Mouse (Mus musculus) erythroid progenitor cell, adult 5-6 weeks (primary cell): ENCODE measurements around the gene Amfr. TPM values are rescaled to one million over a fixed set of nuclear protein-coding genes. Genes with fewer than 3 reads are reported as not detected.

Source experiments
- ATAC-seq: replicated peaks from 2 replicates; pipeline ENCODE4 v1.8.0; 2016; ENCODE audit warnings: moderate number of reproducible peaks, mild to moderate bottlenecking, moderate TSS enrichment, inconsistent platforms; ENCODE audit not compliant: poor library complexity, low FRiP score, severe bottlenecking
- total RNA-seq, 2 experiments: library from RNA; stranded (forward) in 1 of 2; stranded (reverse) in 1 of 2; fragments of 150-400 nt in 1 of 2; fragments of 186-747, 209-891 nt in 1 of 2; gene quantifications; 2 replicates each; pipeline versions ENCODE4 v1.2.3 to v1.2.4; 2015 to 2017; ENCODE audit warnings: low replicate concordance in 2 of 2

Amfr gene
- total RNA-seq, 2 experiments from 2014 or later, result 53.2 to 190 TPM

DNA sequence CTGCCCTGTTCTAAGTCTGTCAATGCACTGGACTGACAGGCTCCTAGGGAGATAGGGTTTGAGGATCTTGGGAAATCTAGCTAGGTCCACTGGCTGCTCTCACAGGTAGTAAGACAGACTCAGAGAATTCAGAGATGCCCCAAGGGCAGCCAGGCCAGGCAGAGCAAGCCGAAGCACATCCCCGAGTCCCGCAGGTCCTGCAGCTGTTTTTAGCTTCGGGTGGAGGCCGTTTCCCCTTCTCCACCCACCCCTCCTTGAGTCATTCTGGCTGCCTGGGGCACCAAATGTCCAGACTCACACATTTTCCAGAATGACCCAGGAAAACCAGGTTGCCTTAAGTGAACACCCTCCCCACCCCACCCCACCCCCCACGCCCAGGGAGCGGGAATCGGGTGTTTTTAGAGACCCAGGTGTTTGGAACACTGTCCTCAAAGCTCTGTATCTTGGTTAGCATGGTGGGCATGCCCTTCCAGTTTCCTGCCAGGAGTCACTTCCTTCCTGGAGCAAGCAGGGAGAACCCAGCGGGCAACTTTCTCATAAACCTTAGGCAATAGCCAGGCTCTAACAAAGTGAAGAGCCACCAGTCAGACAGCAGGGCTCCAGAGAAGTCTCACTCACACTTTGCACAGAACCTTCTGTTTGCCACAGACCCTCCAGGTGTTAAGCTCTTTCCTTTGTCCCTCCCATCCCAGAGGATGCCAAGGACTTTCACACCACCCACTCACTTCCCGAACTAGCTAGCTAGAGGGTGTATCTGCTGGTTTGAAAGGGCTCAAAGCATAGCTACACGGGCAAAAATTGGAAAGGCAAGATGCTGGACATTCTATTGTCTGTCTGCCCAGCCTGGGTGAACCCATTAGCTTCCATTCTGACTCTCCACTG lies 71.9 kb downstream of the Amfr start:
- ATAC-seq, result no peak

DNA sequence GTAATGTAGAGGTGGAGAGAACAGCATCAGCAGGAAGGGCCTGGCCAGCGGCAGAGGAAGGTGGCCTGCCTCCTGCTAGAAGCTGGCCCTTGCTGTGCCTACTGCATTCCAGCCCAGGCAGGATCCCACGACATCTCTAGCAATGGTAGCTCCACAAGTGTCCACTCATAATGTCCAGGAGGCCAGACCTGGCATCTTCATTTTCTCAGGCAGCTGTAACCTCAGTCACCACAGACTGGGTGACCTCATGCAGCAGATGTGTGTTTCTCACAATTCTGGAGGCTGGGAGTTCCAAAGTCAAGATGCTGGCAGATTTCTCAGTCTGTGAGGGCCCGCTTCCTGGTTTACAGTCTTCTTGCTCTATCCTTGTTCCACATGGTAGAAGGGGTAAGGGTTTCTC lies 74.4 kb downstream of the Amfr start:
- ATAC-seq, result no peak

DNA sequence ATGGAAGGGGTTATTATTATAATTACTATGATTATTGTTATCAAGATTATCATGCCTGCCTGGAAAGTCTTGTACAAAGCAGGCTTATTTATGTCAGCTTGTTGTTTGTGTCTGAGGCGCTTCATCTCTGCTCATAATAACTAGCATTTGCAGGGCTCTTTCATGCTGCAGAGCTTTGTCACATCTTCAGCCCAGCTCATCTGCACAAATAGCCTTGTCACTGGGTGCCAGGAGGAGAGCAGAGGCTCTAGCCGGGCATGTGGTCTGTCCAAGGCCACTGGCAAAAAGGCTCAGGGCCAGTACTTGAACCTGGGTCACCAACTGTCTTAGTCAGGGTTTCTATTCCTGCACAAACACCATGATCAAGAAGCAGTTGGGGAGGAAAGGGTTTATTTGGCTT lies 79.4 kb downstream of the Amfr start:
- no peak for ATAC-seq

- peak; percentile 84 for ATAC-seq
Observed at GRCm38 (mm10) chr8:93932873-93933272, 79.8 kb downstream of the Amfr start.

GRCm38 (mm10) chr8:93931336-93931735 lies 81.3 kb downstream of the Amfr start:
- no peak for ATAC-seq

- ATAC-seq, result no peak
Observed at GRCm38 (mm10) chr8:93929233-93929632, 83.4 kb downstream of the Amfr start.

DNA sequence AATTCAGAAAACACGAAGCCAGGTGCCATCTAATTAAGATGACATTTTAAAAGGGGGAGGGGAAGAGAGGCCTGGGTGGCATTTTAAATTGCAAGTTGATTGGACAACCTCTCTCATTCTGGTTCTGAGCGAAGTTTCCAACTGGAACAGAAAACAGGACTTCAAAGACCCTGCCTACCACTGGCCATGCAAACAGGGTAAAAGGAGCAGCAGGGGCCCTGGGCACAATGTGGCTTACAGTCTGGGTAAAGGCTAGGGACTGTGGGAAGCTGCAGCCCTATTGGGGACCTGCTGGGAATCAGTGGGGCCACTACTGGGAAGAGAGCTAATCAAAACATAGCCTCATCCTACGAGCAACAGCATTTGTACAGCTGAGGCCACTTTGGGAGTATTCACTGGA lies 87.1 kb downstream of the Amfr start:
- ATAC-seq, result no peak

DNA sequence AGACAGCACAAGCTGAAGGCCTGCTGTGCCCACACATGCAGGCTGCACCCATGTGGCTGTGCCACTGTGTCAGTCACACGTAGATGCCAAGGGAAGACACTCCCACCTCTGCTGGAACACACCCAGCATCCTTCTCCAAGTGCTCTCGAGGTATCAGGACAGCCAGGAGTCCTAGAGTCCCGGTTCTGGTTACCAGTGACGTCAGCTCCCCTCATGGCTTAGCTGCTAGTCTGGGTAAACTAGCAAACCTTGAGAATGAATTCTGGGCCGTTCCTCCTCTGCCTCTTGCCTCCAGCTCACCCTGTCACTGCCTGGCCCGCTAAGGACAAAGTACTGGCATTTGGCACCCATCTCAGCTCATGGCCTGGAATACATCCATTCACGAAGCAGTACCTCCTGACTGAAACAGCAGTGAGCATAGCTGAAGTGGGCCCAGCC lies 88.7 kb downstream of the Amfr start:
- no peak for ATAC-seq

Other genes starting within 250 kb of the Amfr start
- 0.42 TPM in 1 of 2 replicates, not detected in the other for gene Gnao1, start 202.9 kb downstream of the Amfr start, total RNA-seq (2015; ENCODE audit: low replicate concordance)
- gene Gnao1, start 202.9 kb downstream of the Amfr start, total RNA-seq (2017; ENCODE audit: low replicate concordance), result not detected in 2 replicates
- 33.2 and 80.1 TPM in 2 replicates for gene Nudt21, start 24.2 kb upstream of the Amfr start, total RNA-seq (2015; ENCODE audit: low replicate concordance)
- 38.6 and 88.1 TPM in 2 replicates for gene Nudt21, start 24.2 kb upstream of the Amfr start, total RNA-seq (2017; ENCODE audit: low replicate concordance)
- 10.1 and 19.3 TPM in 2 replicates for gene Ogfod1, start 24.4 kb upstream of the Amfr start, total RNA-seq (2015; ENCODE audit: low replicate concordance)
- gene Ogfod1, start 24.4 kb upstream of the Amfr start, total RNA-seq (2017; ENCODE audit: low replicate concordance), result 2.4 and 5.0 TPM in 2 replicates
- gene Bbs2, start 86.1 kb upstream of the Amfr start, total RNA-seq (2015; ENCODE audit: low replicate concordance), result 1.7 TPM in 1 of 2 replicates, not detected in the other
- 1.2 and 8.3 TPM in 2 replicates for gene Bbs2, start 86.1 kb upstream of the Amfr start, total RNA-seq (2017; ENCODE audit: low replicate concordance)
- not detected in 2 replicates for gene Mt4, start 124.4 kb upstream of the Amfr start, total RNA-seq (2015; ENCODE audit: low replicate concordance)
- gene Mt4, start 124.4 kb upstream of the Amfr start, total RNA-seq (2017; ENCODE audit: low replicate concordance), result not detected in 2 replicates
- not detected in 2 replicates for gene Mt3, start 139.8 kb upstream of the Amfr start, total RNA-seq (2015; ENCODE audit: low replicate concordance)
- gene Mt3, start 139.8 kb upstream of the Amfr start, total RNA-seq (2017; ENCODE audit: low replicate concordance), result not detected in 2 replicates
- 24.5 and 44.4 TPM in 2 replicates for gene Mt2, start 159.8 kb upstream of the Amfr start, total RNA-seq (2015; ENCODE audit: low replicate concordance)
- 11.6 TPM in 1 of 2 replicates, not detected in the other for gene Mt2, start 159.8 kb upstream of the Amfr start, total RNA-seq (2017; ENCODE audit: low replicate concordance)
- gene Mt1, start 166.2 kb upstream of the Amfr start, total RNA-seq (2015; ENCODE audit: low replicate concordance), result 62.5 and 80.4 TPM in 2 replicates
- 18.0 and 24.4 TPM in 2 replicates for gene Mt1, start 166.2 kb upstream of the Amfr start, total RNA-seq (2017; ENCODE audit: low replicate concordance)
- gene Nup93, start 201.7 kb upstream of the Amfr start, total RNA-seq (2015; ENCODE audit: low replicate concordance), result 21.8 and 22.7 TPM in 2 replicates
- 10.3 and 20.4 TPM in 2 replicates for gene Nup93, start 201.7 kb upstream of the Amfr start, total RNA-seq (2017; ENCODE audit: low replicate concordance)